Mouse (Mus musculus): ENCODE results near the gene Vkorc1.

GRCm38 (mm10) chr7:127929923-127930322 lies 34.5 kb upstream of the Vkorc1 start, which contains the start of gene Prss8:
- TF ChIP-seq CTCF (IDR thresholded peaks at IDR 0.05; ENCODE audit: low read depth, low read length) (no peak), POLR2A (IDR thresholded peaks at IDR 0.05; ENCODE audit: insufficient read depth, low read length) (peak; percentile 64), EP300 (IDR thresholded peaks at IDR 0.05; ENCODE audit: insufficient read depth, low read depth, low read length) (peak; percentile 43; the same call in 1 of the 2 replicates)
